Mouse (Mus musculus) neural tube, embryonic 11.5 days (tissue): ENCODE results near the gene Hc. TPM values are rescaled to one million over a fixed set of nuclear protein-coding genes. Genes with fewer than 3 reads are reported as not detected.
A peak's percentile ranks its signal among the peaks of the same experiment; 100 is the strongest.

Experiments
- ATAC-seq: fragments of 200-750 bp; cut with Nextera tagmentation; 2 replicates; pipeline ENCODE4 v1.8.0; 2017; ENCODE audit warnings: moderate number of reproducible peaks, mild to moderate bottlenecking, moderate TSS enrichment, moderate library complexity; ENCODE audit not compliant: insufficient read depth, low FRiP score, low TSS enrichment
- DNase-seq: peaks from one replicate; pipeline ENCODE4 v3.0.0-alpha.2; 2015; ENCODE audit warnings: low spot score
- H3K27ac ChIP-seq: fragments of 300-500 bp; sonication (generic); 2 replicates; pipeline ENCODE4 v1.5.1; 2014; ENCODE audit warnings: low read depth, mild to moderate bottlenecking, low read length
- H3K27me3 ChIP-seq: fragments of 300-500 bp; sonication (generic); 2 replicates; pipeline ENCODE4 v1.6.1; 2014; ENCODE audit warnings: mild to moderate bottlenecking, low read length, mixed read lengths; ENCODE audit not compliant: control insufficient read depth, insufficient read depth
- H3K36me3 ChIP-seq: fragments of 300-500 bp; sonication (generic); 2 replicates; pipeline ENCODE4 v1.6.1; 2014; ENCODE audit warnings: mild to moderate bottlenecking, low read length, moderate library complexity, mixed read lengths; ENCODE audit not compliant: control insufficient read depth, insufficient read depth
- H3K4me1 ChIP-seq: fragments of 300-500 bp; sonication (generic); 2 replicates; pipeline ENCODE4 v1.6.1; 2014; ENCODE audit warnings: low read length, mixed read lengths; ENCODE audit not compliant: control insufficient read depth, insufficient read depth
- H3K4me2 ChIP-seq: fragments of 300-500 bp; sonication (generic); 2 replicates; pipeline ENCODE4 v1.6.1; 2014; ENCODE audit warnings: low read depth, mild to moderate bottlenecking, moderate library complexity
- H3K4me3 ChIP-seq: fragments of 300-500 bp; sonication (generic); 2 replicates; pipeline ENCODE4 v1.5.1; 2014; ENCODE audit warnings: low read depth, low read length
- H3K9ac ChIP-seq: fragments of 300-500 bp; sonication (generic); 2 replicates; pipeline ENCODE4 v1.6.1; 2014; ENCODE audit warnings: mild to moderate bottlenecking, low read length
- H3K9me3 ChIP-seq: fragments of 300-500 bp; sonication (generic); 2 replicates; pipeline ENCODE4 v1.6.1; 2016; ENCODE audit warnings: low read length; ENCODE audit not compliant: control insufficient read depth
- WGBS: fragments of 180-500 bp; shearing (Covaris S2); extraction: QIAGEN DNeasy Blood & Tissue Kit; methylation state at CpG from one replicate; pipeline ENCODE4 v1.1.7; 2014; 5-methylcytosine and 5-hydroxymethylcytosine counted together
- polyA plus RNA-seq: library from polyadenylated mRNA; unstranded; fragments of >200 nt; fragmentation: Nextera tagmentation; extraction: Ambion mirVana; gene quantifications from 2 replicates; pipeline ENCODE4 v1.2.1, GENCODE M21; 2014

The Hc gene
- polyA plus RNA-seq, 1 experiment from 2014 or later: not detected

GRCm38 (mm10) chr2:34965293-34965692, 95.9 kb downstream of the Hc start:
- H3K4me3 ChIP-seq: no peak overlapping the region
- H3K9me3 ChIP-seq: no peaks in the 10 kb centered on the region
- DNase-seq (no peak), ATAC-seq (no peak)
- no peak overlapping the region for H3K27ac ChIP-seq
- H3K36me3 ChIP-seq: no peaks in the 10 kb centered on the region
- H3K27me3 ChIP-seq: no peaks in the 10 kb centered on the region
- 32% methylated on average over 8 of the region's 9 CpGs for WGBS
- H3K4me2 ChIP-seq: no peak overlapping the region
- H3K9ac ChIP-seq: no peak overlapping the region
- H3K4me1 ChIP-seq: peaks cover 4% of the 10 kb centered on the region; the same call in 1 of the 2 replicates

- Histone ChIP-seq H3K4me2 (no peak overlapping the region), H3K36me3 (no peaks in the 10 kb centered on the region), H3K9me3 (no peaks in the 10 kb centered on the region), H3K4me3 (no peak overlapping the region), H3K27me3 (no peaks in the 10 kb centered on the region), H3K9ac (no peak overlapping the region), H3K4me1 (peaks cover 4% of the 10 kb centered on the region; the same call in 1 of the 2 replicates), H3K27ac (no peak overlapping the region)
- no peak for ATAC-seq
- no peak for DNase-seq
- WGBS: 73% methylated on average over 9 of the region's 9 CpGs
Measured at GRCm38 (mm10) chr2:34964651-34965050, 96.6 kb downstream of the Hc start.

- Histone ChIP-seq H3K27ac (no peak overlapping the region), H3K4me3 (no peak overlapping the region), H3K9me3 (no peaks in the 10 kb centered on the region), H3K36me3 (no peaks in the 10 kb centered on the region), H3K4me1 (peaks cover 4% of the 10 kb centered on the region; the same call in 1 of the 2 replicates), H3K4me2 (no peak overlapping the region), H3K9ac (no peak overlapping the region), H3K27me3 (no peaks in the 10 kb centered on the region)
- ATAC-seq: no peak
- 88% methylated on average over 6 of the region's 6 CpGs for WGBS
- no peak for DNase-seq
Measured at GRCm38 (mm10) chr2:34964230-34964629, 97.0 kb downstream of the Hc start.

GRCm38 (mm10) chr2:34963371-34963956, 97.8 kb downstream of the Hc start:
- WGBS: 86% methylated on average over 13 of the region's 13 CpGs

GRCm38 (mm10) chr2:34962893-34963292, 98.3 kb downstream of the Hc start:
- 88% methylated on average over 9 of the region's 9 CpGs for WGBS
- no peak for DNase-seq
- Histone ChIP-seq H3K4me1 (peaks cover 4% of the 10 kb centered on the region; the same call in 1 of the 2 replicates), H3K9ac (no peak overlapping the region), H3K4me2 (no peak overlapping the region), H3K27ac (no peak overlapping the region), H3K27me3 (no peaks in the 10 kb centered on the region), H3K4me3 (no peak overlapping the region), H3K9me3 (no peaks in the 10 kb centered on the region), H3K36me3 (no peaks in the 10 kb centered on the region)
- ATAC-seq: no peak

More at GRCm38 (mm10) chr2:34963371-34963956, 97.8 kb downstream of the Hc start:
- H3K4me3 ChIP-seq: no peak overlapping the region
- H3K9ac ChIP-seq: no peak overlapping the region
- no peaks in the 10 kb centered on the region for H3K27me3 ChIP-seq
- H3K27ac ChIP-seq: no peak overlapping the region
- no peaks in the 10 kb centered on the region for H3K36me3 ChIP-seq
- H3K4me1 ChIP-seq: peaks cover 4% of the 10 kb centered on the region; the same call in 1 of the 2 replicates
- DNase-seq: no peak
- no peak for ATAC-seq
- H3K9me3 ChIP-seq: no peaks in the 10 kb centered on the region
- no peak overlapping the region for H3K4me2 ChIP-seq

GRCm38 (mm10) chr2:34962211-34962610, 99.0 kb downstream of the Hc start:
- WGBS: 75% methylated on average over 2 of the region's 2 CpGs

GRCm38 (mm10) chr2:34961481-34962036, 99.7 kb downstream of the Hc start, which contains the start of gene Traf1:
Traf1 (minus strand) TSS chr2:34961772.
- WGBS: 22% methylated on average over 20 of the region's 20 CpGs
- H3K9me3 ChIP-seq: no peaks in the 10 kb centered on the region
- H3K27me3 ChIP-seq: no peaks in the 10 kb centered on the region
- DNase-seq (no peak), ATAC-seq (no peak)
- H3K9ac ChIP-seq: no peak within 1 kb of the TSS
- H3K4me1 ChIP-seq: peaks cover 4% of the 10 kb centered on the region; the same call in 1 of the 2 replicates
- peak within 1 kb of the TSS; percentile 26; the same call in 1 of the 2 replicates for H3K4me2 ChIP-seq
- no peak within 1 kb of the TSS for H3K27ac ChIP-seq
- no peaks in the 10 kb centered on the region for H3K36me3 ChIP-seq
- no peak within 1 kb of the TSS for H3K4me3 ChIP-seq

More at GRCm38 (mm10) chr2:34962211-34962610, 99.0 kb downstream of the Hc start:
- no peak overlapping the region for H3K4me3 ChIP-seq
- no peaks in the 10 kb centered on the region for H3K36me3 ChIP-seq
- H3K27me3 ChIP-seq: no peaks in the 10 kb centered on the region
- H3K4me2 ChIP-seq: no peak overlapping the region
- peaks cover 4% of the 10 kb centered on the region; the same call in 1 of the 2 replicates for H3K4me1 ChIP-seq
- DNase-seq: no peak
- H3K27ac ChIP-seq: no peak overlapping the region
- ATAC-seq: no peak
- H3K9me3 ChIP-seq: no peaks in the 10 kb centered on the region
- no peak overlapping the region for H3K9ac ChIP-seq

GRCm38 (mm10) chr2:34960966-34961365, 100.3 kb downstream of the Hc start:
- H3K27ac ChIP-seq: no peak overlapping the region
- no peaks in the 10 kb centered on the region for H3K9me3 ChIP-seq
- ATAC-seq: no peak
- H3K27me3 ChIP-seq: no peaks in the 10 kb centered on the region
- peaks cover 4% of the 10 kb centered on the region; the same call in 1 of the 2 replicates for H3K4me1 ChIP-seq
- WGBS: 70% methylated on average over 6 of the region's 6 CpGs
- no peak overlapping the region for H3K9ac ChIP-seq
- H3K4me2 ChIP-seq: peak overlapping the region; percentile 26; the same call in 1 of the 2 replicates
- no peak for DNase-seq
- H3K36me3 ChIP-seq: no peaks in the 10 kb centered on the region
- no peak overlapping the region for H3K4me3 ChIP-seq

- no peak for DNase-seq
- Histone ChIP-seq H3K27ac (no peak overlapping the region), H3K36me3 (no peaks in the 10 kb centered on the region), H3K4me3 (no peak overlapping the region), H3K9ac (no peak overlapping the region), H3K27me3 (no peaks in the 10 kb centered on the region), H3K4me1 (peaks cover 4% of the 10 kb centered on the region; the same call in 1 of the 2 replicates), H3K4me2 (no peak overlapping the region), H3K9me3 (no peaks in the 10 kb centered on the region)
- 85% methylated on average over 4 of the region's 5 CpGs for WGBS
- no peak for ATAC-seq
Measured at GRCm38 (mm10) chr2:34960466-34960865, 100.8 kb downstream of the Hc start.
